Mouse (Mus musculus): Measurements from ENCODE around the gene Cyp4x1.

DNA sequence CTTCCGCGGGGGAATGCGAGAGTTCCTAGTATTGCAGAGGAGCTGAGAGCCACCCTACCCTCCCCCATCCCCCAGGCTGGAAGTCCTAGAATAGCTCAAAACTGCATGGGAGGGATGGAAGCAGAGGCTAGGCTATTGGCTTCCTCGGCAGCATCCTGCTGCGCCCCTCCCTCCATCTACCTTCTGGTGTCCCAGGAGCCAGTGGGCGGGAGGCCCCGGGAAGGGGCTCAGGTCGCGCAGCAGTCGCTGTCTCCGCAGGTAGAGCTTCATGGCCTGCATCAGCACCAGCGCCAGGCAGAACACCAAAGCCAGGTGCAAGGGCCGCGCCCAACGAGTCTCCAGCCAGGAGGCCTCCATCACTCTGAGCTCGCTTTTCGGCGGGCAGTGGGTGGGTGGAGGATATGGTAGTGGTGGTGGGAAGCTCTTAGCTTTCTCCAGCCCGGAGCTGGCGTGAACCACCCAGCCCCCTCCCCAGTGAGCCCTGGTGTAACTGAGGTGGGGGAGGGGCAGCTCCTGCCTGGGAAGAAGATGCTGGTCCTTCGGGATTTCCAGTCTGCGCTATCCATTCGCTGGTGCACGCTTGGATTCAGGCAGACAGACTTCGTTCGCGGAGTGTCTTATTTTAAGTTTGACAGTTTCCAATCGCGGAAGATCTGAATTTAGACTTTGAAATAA lies at the start of gene Cyp4x1:
- TF ChIP-seq CTCF (IDR thresholded peaks at IDR 0.05; ENCODE audit: low read depth): no peak
- no peak for TF ChIP-seq EP300 (IDR thresholded peaks at IDR 0.05; ENCODE audit: low read depth)
